Mouse (Mus musculus): ENCODE data around the gene Ulk4. TPM values are rescaled to one million over a fixed set of nuclear protein-coding genes. Genes with fewer than 3 reads are reported as not detected.
"Not testable (repeated sequence)": the region's sequence is repeated elsewhere in the genome, so short reads cannot be mapped to it uniquely, and the experiment has no call there.

Ulk4 gene
- polyA plus RNA-seq, 1 experiment, result 14.9 TPM

GRCm38 (mm10) chr9:120926939-120927606, 349.9 kb downstream of the Ulk4 start:
- DNase-seq, result peak; percentile 45
- Histone ChIP-seq H3K4me3 (replicated peaks; ENCODE audit: extremely low read depth, low read depth, low read length) (no peak overlapping the region), H3K4me1 (ENCODE audit: control insufficient read depth, insufficient read depth, low read length) (0 out of 2 replicates have a peak, but pooled peaks cover under 1% of the 10 kb centered on the region)
- TF ChIP-seq CTCF (IDR thresholded peaks at IDR 0.05; ENCODE audit: insufficient read depth, low read length) (no peak), POLR2A (IDR thresholded peaks at IDR 0.05; ENCODE audit: borderline replicate concordance, extremely low read depth, low read depth, low read length) (no peak)
- WGBS, result 33% methylated on average over 9 of the region's 9 CpGs

- Histone ChIP-seq H3K4me3 (replicated peaks; ENCODE audit: extremely low read depth, low read depth, low read length) (no peak overlapping the region), H3K4me1 (ENCODE audit: control insufficient read depth, insufficient read depth, low read length) (no peaks in the 10 kb centered on the region)
- no peak for TF ChIP-seq CTCF (IDR thresholded peaks at IDR 0.05; ENCODE audit: insufficient read depth, low read length)
- TF ChIP-seq POLR2A (IDR thresholded peaks at IDR 0.05; ENCODE audit: borderline replicate concordance, extremely low read depth, low read depth, low read length), result no peak
- whole genome bisulfite sequencing, result 31% methylated on average over 1 of the region's 1 CpGs
- DNase-seq, result no peak
These were observed 350.9 kb downstream of the Ulk4 start for GRCm38 (mm10) chr9:120926126-120926525.

GRCm38 (mm10) chr9:120919130-120919529, 357.9 kb downstream of the Ulk4 start:
- peak; percentile 36 for DNase-seq
- peaks cover 15% of the 10 kb centered on the region for H3K4me1 ChIP-seq (ENCODE audit: control insufficient read depth, insufficient read depth, low read length)
- no peak for TF ChIP-seq CTCF (IDR thresholded peaks at IDR 0.05; ENCODE audit: insufficient read depth, low read length)
- no peak for TF ChIP-seq POLR2A (IDR thresholded peaks at IDR 0.05; ENCODE audit: borderline replicate concordance, extremely low read depth, low read depth, low read length)
- 50% methylated on average over 5 of the region's 5 CpGs for WGBS
- H3K4me3 ChIP-seq (replicated peaks; ENCODE audit: extremely low read depth, low read depth, low read length), result no peak overlapping the region

- 28% methylated on average over 6 of the region's 6 CpGs for WGBS
- TF ChIP-seq CTCF (IDR thresholded peaks at IDR 0.05; ENCODE audit: insufficient read depth, low read length) (no peak), POLR2A (IDR thresholded peaks at IDR 0.05; ENCODE audit: borderline replicate concordance, extremely low read depth, low read depth, low read length) (no peak)
These were observed 358.4 kb downstream of the Ulk4 start for GRCm38 (mm10) chr9:120918642-120919041.

GRCm38 (mm10) chr9:120918211-120918610, 358.8 kb downstream of the Ulk4 start:
- DNase-seq, result no peak
- WGBS, result 80% methylated on average over 5 of the region's 5 CpGs
- peaks cover 18% of the 10 kb centered on the region for H3K4me1 ChIP-seq (ENCODE audit: control insufficient read depth, insufficient read depth, low read length)
- TF ChIP-seq POLR2A (IDR thresholded peaks at IDR 0.05; ENCODE audit: borderline replicate concordance, extremely low read depth, low read depth, low read length) (no peak), CTCF (IDR thresholded peaks at IDR 0.05; ENCODE audit: insufficient read depth, low read length) (no peak)
- no peak overlapping the region for H3K4me3 ChIP-seq (replicated peaks; ENCODE audit: extremely low read depth, low read depth, low read length)

More at GRCm38 (mm10) chr9:120918642-120919041, 358.4 kb downstream of the Ulk4 start:
- Histone ChIP-seq H3K4me3 (replicated peaks; ENCODE audit: extremely low read depth, low read depth, low read length) (no peak overlapping the region), H3K4me1 (ENCODE audit: control insufficient read depth, insufficient read depth, low read length) (peaks cover 17% of the 10 kb centered on the region)
- no peak for DNase-seq

GRCm38 (mm10) chr9:120917619-120918018, 359.4 kb downstream of the Ulk4 start:
- 98% methylated on average over 2 of the region's 2 CpGs for WGBS

GRCm38 (mm10) chr9:120914877-120915459, 362.0 kb downstream of the Ulk4 start:
- no peak overlapping the region for H3K4me3 ChIP-seq (replicated peaks; ENCODE audit: extremely low read depth, low read depth, low read length)
- TF ChIP-seq CTCF (IDR thresholded peaks at IDR 0.05; ENCODE audit: insufficient read depth, low read length) (0 out of 2 replicates have a peak, but pooled peaks have one; percentile 24), POLR2A (IDR thresholded peaks at IDR 0.05; ENCODE audit: borderline replicate concordance, extremely low read depth, low read depth, low read length) (peak; percentile 55; the same call in 1 of the 2 replicates)
- DNase-seq, result peak; percentile 34
- WGBS, result 53% methylated on average over 14 of the region's 14 CpGs
- peaks cover 19% of the 10 kb centered on the region for H3K4me1 ChIP-seq (ENCODE audit: control insufficient read depth, insufficient read depth, low read length)

More at GRCm38 (mm10) chr9:120917619-120918018, 359.4 kb downstream of the Ulk4 start:
- DNase-seq; H3K4me3 ChIP-seq (replicated peaks; ENCODE audit: extremely low read depth, low read depth, low read length): not testable (repeated sequence)
- H3K4me1 ChIP-seq (ENCODE audit: control insufficient read depth, insufficient read depth, low read length), result peaks cover 19% of the 10 kb centered on the region

- 56% methylated on average over 4 of the region's 4 CpGs for WGBS
- TF ChIP-seq CTCF (IDR thresholded peaks at IDR 0.05; ENCODE audit: insufficient read depth, low read length) (no peak), POLR2A (IDR thresholded peaks at IDR 0.05; ENCODE audit: borderline replicate concordance, extremely low read depth, low read depth, low read length) (no peak)
- DNase-seq, result peak; percentile 28
These were observed 362.6 kb downstream of the Ulk4 start for GRCm38 (mm10) chr9:120914429-120914828.

GRCm38 (mm10) chr9:120913152-120913551, 363.8 kb downstream of the Ulk4 start:
- TF ChIP-seq POLR2A (IDR thresholded peaks at IDR 0.05; ENCODE audit: borderline replicate concordance, extremely low read depth, low read depth, low read length), result no peak
- no peak for TF ChIP-seq CTCF (IDR thresholded peaks at IDR 0.05; ENCODE audit: insufficient read depth, low read length)
- Histone ChIP-seq H3K4me1 (ENCODE audit: control insufficient read depth, insufficient read depth, low read length) (peaks cover 11% of the 10 kb centered on the region), H3K4me3 (replicated peaks; ENCODE audit: extremely low read depth, low read depth, low read length) (no peak overlapping the region)
- WGBS, result 48% methylated on average over 13 of the region's 13 CpGs
- no peak for DNase-seq

More at GRCm38 (mm10) chr9:120914429-120914828, 362.6 kb downstream of the Ulk4 start:
- no peak overlapping the region for H3K4me3 ChIP-seq (replicated peaks; ENCODE audit: extremely low read depth, low read depth, low read length)
- peaks cover 19% of the 10 kb centered on the region for H3K4me1 ChIP-seq (ENCODE audit: control insufficient read depth, insufficient read depth, low read length)

- peaks cover 2% of the 10 kb centered on the region; the same call in 1 of the 2 replicates for H3K4me1 ChIP-seq (ENCODE audit: control insufficient read depth, insufficient read depth, low read length)
- TF ChIP-seq CTCF (IDR thresholded peaks at IDR 0.05; ENCODE audit: insufficient read depth, low read length) (no peak), POLR2A (IDR thresholded peaks at IDR 0.05; ENCODE audit: borderline replicate concordance, extremely low read depth, low read depth, low read length) (no peak)
- WGBS, result 90% methylated on average over 6 of the region's 6 CpGs
- no peak overlapping the region for H3K4me3 ChIP-seq (replicated peaks; ENCODE audit: extremely low read depth, low read depth, low read length)
- DNase-seq, result no peak
These were observed 368.5 kb downstream of the Ulk4 start for GRCm38 (mm10) chr9:120908461-120908860.

Other genes with a start within 250 kb of the Ulk4 start
- 73.9 and 88.5 TPM in 2 replicates for gene Trak1, start 20.3 kb upstream of the Ulk4 start, polyA plus RNA-seq (2012; rRNA removed)
- 0.37 TPM in 1 of 2 replicates, not detected in the other for gene Cck, start 218.5 kb upstream of the Ulk4 start, polyA plus RNA-seq (2012; rRNA removed)

Data from lung, adult 2 months (tissue).